Mouse (Mus musculus) megakaryocyte, adult 5-6 weeks (primary cell): ENCODE measurements around the gene Tpo. TPM values are rescaled to one million over a fixed set of nuclear protein-coding genes. Genes with fewer than 3 reads are reported as not detected.

Experiments used
- ATAC-seq: 2 replicates; pipeline ENCODE4 v1.8.0; 2016; ENCODE audit warnings: mild to moderate bottlenecking, inconsistent platforms; ENCODE audit not compliant: poor library complexity, severe bottlenecking
- total RNA-seq, 2 experiments: library from RNA; stranded (forward) in 1 of 2; stranded (reverse) in 1 of 2; fragments of 153-499, 151-499 nt in 1 of 2; fragments of 221-1000, 200-1000 nt in 1 of 2; gene quantifications; 2 replicates each; pipeline versions ENCODE4 v1.2.3 to v1.2.4; 2015 to 2017

The Tpo gene
- total RNA-seq (2015) (not detected in 2 replicates), total RNA-seq (2017) (not detected in 2 replicates)

- no peak for ATAC-seq
Observed at GRCm38 (mm10) chr12:30132524-30132923, at the start of gene Tpo. Gene Tpo, minus strand, starts transcription at chr12:30132624.

GRCm38 (mm10) chr12:30181721-30182120 is 49.3 kb upstream of the Tpo start:
- ATAC-seq, result no peak

- no peak for ATAC-seq
Observed at GRCm38 (mm10) chr12:30179623-30180022, 47.2 kb upstream of the Tpo start.

GRCm38 (mm10) chr12:30177966-30178365 is 45.5 kb upstream of the Tpo start:
- no peak for ATAC-seq

GRCm38 (mm10) chr12:30177529-30177928 is 45.1 kb upstream of the Tpo start:
- no peak for ATAC-seq

GRCm38 (mm10) chr12:30168491-30168890 is 36.1 kb upstream of the Tpo start:
- ATAC-seq, result no peak

- ATAC-seq, result no peak
Observed at GRCm38 (mm10) chr12:30164538-30164937, 32.1 kb upstream of the Tpo start.

- ATAC-seq, result no peak
Observed at GRCm38 (mm10) chr12:30164005-30164404, 31.6 kb upstream of the Tpo start.

GRCm38 (mm10) chr12:30161731-30162406 is 29.4 kb upstream of the Tpo start:
- no peak for ATAC-seq

GRCm38 (mm10) chr12:30160475-30160874 is 28.1 kb upstream of the Tpo start:
- ATAC-seq, result no peak

- ATAC-seq, result no peak
Observed at GRCm38 (mm10) chr12:30159788-30160187, 27.4 kb upstream of the Tpo start.

GRCm38 (mm10) chr12:30154079-30154673 is 21.8 kb upstream of the Tpo start:
- ATAC-seq, result no peak

GRCm38 (mm10) chr12:30142085-30142484 is 9.7 kb upstream of the Tpo start:
- ATAC-seq, result no peak

- no peak for ATAC-seq
Observed at GRCm38 (mm10) chr12:30129411-30129716, 3.1 kb downstream of the Tpo start.

- no peak for ATAC-seq
Observed at GRCm38 (mm10) chr12:30128561-30129410, 3.6 kb downstream of the Tpo start.

- no peak for ATAC-seq
Observed at GRCm38 (mm10) chr12:30122347-30122746, 10.1 kb downstream of the Tpo start.

GRCm38 (mm10) chr12:30112271-30112670 is 20.2 kb downstream of the Tpo start:
- no peak for ATAC-seq

GRCm38 (mm10) chr12:30109646-30110605 is 22.5 kb downstream of the Tpo start:
- no peak for ATAC-seq

GRCm38 (mm10) chr12:30102891-30103565 is 29.4 kb downstream of the Tpo start:
- ATAC-seq, result no peak

- no peak for ATAC-seq
Observed at GRCm38 (mm10) chr12:30092081-30092480, 40.3 kb downstream of the Tpo start.
